Mouse (Mus musculus) embryonic facial prominence, embryonic 10.5 days (tissue): ENCODE measurements around the gene Cenpp. TPM values are rescaled to one million over a fixed set of nuclear protein-coding genes. Genes with fewer than 3 reads are reported as not detected.

Source experiments
- DNase-seq: peaks from one replicate; pipeline ENCODE4 v3.0.0-alpha.2; 2017; ENCODE audit warnings: low spot score
- H3K27ac ChIP-seq: fragments of 300-500 bp; sonication (generic); replicated peaks from 2 replicates; pipeline ENCODE4 v1.5.1; 2016; ENCODE audit warnings: mild to moderate bottlenecking
- H3K27me3 ChIP-seq: fragments of 300-500 bp; sonication (generic); replicated peaks from 2 replicates; pipeline ENCODE4 v1.6.1; 2016; ENCODE audit warnings: low read depth, mild to moderate bottlenecking; ENCODE audit not compliant: poor library complexity, severe bottlenecking
- H3K36me3 ChIP-seq: fragments of 300-500 bp; sonication (generic); replicated peaks from 2 replicates; pipeline ENCODE4 v1.6.1; 2016; ENCODE audit warnings: mild to moderate bottlenecking, moderate library complexity
- H3K4me1 ChIP-seq: fragments of 300-500 bp; sonication (generic); 2 replicates; pipeline ENCODE4 v1.6.1; 2016
- H3K4me3 ChIP-seq: fragments of 300-500 bp; sonication (generic); 2 replicates; pipeline ENCODE4 v1.5.1; 2016; ENCODE audit warnings: mild to moderate bottlenecking, moderate library complexity
- H3K9me3 ChIP-seq: fragments of 300-500 bp; sonication (generic); 2 replicates; pipeline ENCODE4 v1.6.1; 2016; ENCODE audit warnings: mild to moderate bottlenecking
- WGBS: fragments of 180-500 bp; shearing (Covaris S2); methylation state at CpG from one replicate; pipeline ENCODE4 v1.1.7; 2016; 5-methylcytosine and 5-hydroxymethylcytosine counted together
- polyA plus RNA-seq: library from polyadenylated mRNA; unstranded; fragments of >200 nt; fragmentation: Nextera tagmentation; extraction: Ambion mirVana; gene quantifications from 2 replicates; pipeline ENCODE4 v1.2.1, GENCODE M21; 2016

The Cenpp gene
- polyA plus RNA-seq, 1 experiment from 2014 or later, result 35.2 TPM

DNA sequence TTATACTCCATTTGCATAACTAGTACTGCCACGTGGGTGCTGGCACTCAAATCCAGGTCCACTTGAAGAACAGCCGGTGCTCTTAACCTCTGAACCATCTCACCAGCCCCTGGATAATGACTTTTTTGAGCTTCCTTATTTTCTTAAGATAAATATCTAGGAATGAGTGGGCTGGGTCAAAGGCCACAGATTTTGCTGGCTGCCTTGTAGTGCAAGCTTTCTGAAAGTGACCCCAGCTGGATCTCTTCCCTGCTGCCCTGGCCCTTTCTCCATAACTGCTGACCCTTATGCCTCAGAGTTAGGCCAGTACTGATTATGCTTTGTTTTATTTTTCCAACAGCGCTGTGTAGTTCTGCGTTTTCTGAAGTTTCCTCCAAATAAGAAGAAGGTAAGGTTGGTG, 222.1 kb downstream of the Cenpp start:
- Histone ChIP-seq H3K27ac (no peak overlapping the region), H3K9me3 (no peaks in the 10 kb centered on the region), H3K4me3 (no peak overlapping the region), H3K27me3 (no peaks in the 10 kb centered on the region), H3K4me1 (peaks cover 6% of the 10 kb centered on the region; the same call in 1 of the 2 replicates), H3K36me3 (peaks cover 45% of the 10 kb centered on the region)
- 68% methylated on average over 4 of the region's 4 CpGs for WGBS
- no peak for DNase-seq

DNA sequence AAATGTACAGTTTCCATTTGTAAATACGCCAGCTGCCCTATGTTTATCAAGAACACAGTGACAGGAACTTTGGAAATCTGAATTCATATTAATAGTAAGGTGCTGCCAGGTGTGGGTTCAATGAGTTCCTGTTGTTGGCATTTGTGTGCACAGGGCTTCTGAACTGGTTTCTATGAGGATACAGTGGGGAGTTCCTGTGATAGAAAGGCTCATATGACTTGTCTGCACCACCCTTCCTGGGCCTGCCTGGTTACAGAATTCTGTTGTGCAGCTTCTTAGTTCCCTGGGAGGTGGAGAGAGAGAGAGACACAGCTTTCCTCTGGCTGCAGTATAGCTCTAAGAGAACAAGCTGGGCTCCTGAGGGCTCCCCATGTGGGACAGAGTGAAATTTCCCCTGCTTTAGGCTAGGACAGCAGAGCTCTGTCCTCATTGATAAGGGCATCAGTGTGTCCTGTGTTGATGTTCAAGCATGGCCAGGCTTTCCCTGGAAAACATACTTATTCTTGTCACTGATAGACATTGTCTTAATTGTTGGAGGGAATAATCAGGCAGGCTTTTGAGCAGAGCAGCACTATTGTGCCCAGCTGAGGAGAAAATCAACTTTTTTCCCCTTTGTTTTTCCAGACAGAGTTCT, 224.4 kb downstream of the Cenpp start:
- H3K27ac ChIP-seq, result no peak overlapping the region
- H3K27me3 ChIP-seq, result no peaks in the 10 kb centered on the region
- WGBS, result 92% methylated on average over 1 of the region's 1 CpGs
- H3K9me3 ChIP-seq, result no peaks in the 10 kb centered on the region
- no peak overlapping the region for H3K4me3 ChIP-seq
- H3K4me1 ChIP-seq, result peaks cover 8% of the 10 kb centered on the region
- DNase-seq, result no peak
- H3K36me3 ChIP-seq, result peaks cover 22% of the 10 kb centered on the region

DNA sequence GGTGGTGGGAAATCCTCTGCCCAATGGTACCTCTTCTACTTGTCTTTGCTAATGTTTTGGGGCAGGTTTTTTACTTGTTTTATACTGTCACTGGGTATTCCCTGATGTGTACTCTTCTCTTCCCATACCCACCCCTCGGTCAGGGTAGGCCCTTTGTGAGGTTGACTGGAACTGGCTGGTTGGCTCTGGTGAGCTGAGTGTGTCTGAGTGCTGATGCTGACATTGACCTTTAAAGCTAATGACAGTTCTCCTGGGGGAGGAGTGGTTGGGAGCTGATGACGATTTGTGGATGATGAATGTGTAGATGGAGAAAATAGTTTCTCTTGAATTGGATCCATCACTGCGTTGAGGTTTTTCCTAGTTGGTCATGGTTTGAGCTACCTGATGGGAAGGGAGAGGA, 225.8 kb downstream of the Cenpp start:
- no peak overlapping the region for H3K4me3 ChIP-seq
- WGBS, result 92% methylated on average over 3 of the region's 3 CpGs
- no peak for DNase-seq
- H3K27ac ChIP-seq, result no peak overlapping the region
- H3K4me1 ChIP-seq, result peaks cover 23% of the 10 kb centered on the region
- H3K36me3 ChIP-seq, result peaks cover 12% of the 10 kb centered on the region
- no peaks in the 10 kb centered on the region for H3K9me3 ChIP-seq
- no peaks in the 10 kb centered on the region for H3K27me3 ChIP-seq

DNA sequence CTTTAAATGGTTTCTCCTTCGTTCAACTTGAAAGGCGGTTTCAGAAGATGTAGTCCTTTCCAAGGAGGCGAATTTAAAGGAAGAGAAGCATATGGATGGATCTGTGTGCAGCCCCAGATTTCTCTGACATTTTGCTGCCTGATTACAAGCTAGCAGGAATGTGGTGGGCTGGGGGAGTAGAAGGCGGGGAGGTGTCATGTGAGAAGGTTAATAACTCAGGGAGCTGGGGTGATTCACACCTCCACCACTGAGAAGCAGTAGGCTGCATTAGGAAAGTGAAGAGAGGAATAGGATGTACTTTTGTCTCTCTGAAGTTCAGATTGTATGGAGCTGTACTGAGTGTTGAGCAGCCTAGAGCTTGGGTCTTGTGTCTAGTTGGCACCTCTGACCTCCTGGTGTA, 230.6 kb downstream of the Cenpp start:
- Histone ChIP-seq H3K36me3 (peaks cover 5% of the 10 kb centered on the region; the same call in 1 of the 2 replicates), H3K4me1 (peaks cover 27% of the 10 kb centered on the region), H3K9me3 (no peaks in the 10 kb centered on the region), H3K4me3 (peak overlapping the region; percentile 96), H3K27ac (peak overlapping the region; percentile 90), H3K27me3 (no peaks in the 10 kb centered on the region)
- DNase-seq, result no peak
- 39% methylated on average over 4 of the region's 4 CpGs for WGBS

DNA sequence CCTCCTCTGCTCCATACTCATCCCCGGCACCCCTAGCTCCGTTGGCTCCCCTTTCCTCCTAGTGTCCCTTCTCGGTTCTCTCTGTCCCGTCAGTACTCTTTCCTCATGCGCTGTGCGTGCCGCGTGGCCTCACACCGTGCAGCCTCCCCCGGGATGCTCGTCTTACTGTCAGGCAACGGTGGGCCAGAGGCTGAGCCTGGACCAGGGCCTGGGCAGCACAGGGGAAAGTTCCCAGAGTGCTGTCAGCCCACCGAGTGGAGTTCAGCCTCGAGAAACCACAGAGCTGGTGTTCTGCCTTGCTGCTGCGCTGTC, 231.0 kb downstream of the Cenpp start:
- H3K27ac ChIP-seq, result peak overlapping the region; percentile 90
- H3K9me3 ChIP-seq, result no peaks in the 10 kb centered on the region
- H3K36me3 ChIP-seq, result peaks cover 5% of the 10 kb centered on the region; the same call in 1 of the 2 replicates
- peaks cover 27% of the 10 kb centered on the region for H3K4me1 ChIP-seq
- H3K27me3 ChIP-seq, result no peaks in the 10 kb centered on the region
- 2% methylated on average over 15 of the region's 15 CpGs for WGBS
- peak; percentile 44 for DNase-seq
- peak overlapping the region; percentile 96 for H3K4me3 ChIP-seq

DNA sequence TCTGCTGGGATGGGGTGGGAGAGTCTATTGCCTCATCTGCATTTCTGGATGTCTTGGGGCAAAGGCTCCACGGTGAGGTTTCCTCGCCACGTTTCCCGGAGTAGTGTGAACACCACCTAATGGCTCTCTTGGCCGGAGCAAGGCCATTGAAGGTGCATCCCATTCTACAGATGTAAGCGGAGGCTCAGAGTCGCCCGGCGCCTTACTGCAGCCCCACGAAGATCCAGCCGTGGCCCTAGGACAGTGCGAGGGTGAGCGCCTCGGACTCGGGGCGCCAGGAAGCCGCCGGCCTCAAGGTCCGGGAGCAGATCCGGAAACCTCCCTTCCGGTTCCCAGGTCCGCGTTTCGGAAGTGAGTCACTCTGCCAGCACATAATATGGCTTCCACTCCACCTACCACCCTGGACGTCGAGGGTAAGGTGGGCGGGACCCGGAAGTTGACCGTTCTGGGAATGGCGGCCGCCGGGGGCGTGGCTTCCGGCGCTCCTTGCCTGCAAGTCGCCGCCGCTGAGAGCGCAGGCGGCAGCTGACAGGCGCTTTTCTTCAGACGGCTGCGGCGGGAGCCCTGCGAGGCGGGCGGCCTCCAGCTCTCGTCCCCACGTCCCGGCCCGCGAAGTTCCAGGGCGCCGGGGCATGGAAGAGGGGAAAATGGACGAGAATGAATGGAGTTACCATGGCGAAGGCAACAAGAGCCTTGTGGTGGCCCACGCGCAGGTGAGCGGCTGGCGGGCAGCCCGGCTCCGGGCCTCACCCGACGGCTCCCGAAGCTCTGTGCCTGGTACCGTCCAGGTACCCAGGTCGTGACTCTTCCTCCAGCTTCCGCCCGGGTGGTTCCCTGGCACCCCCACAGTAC, 231.6 kb downstream of the Cenpp start, which contains the start of gene Ippk:
Gene Ippk, plus strand, starts transcription at position 496 of the 852 bp plus-strand sequence.
- Histone ChIP-seq H3K27ac (peak within 1 kb of the TSS; percentile 90), H3K9me3 (no peaks in the 10 kb centered on the region), H3K36me3 (peaks cover 5% of the 10 kb centered on the region; the same call in 1 of the 2 replicates), H3K4me3 (peak within 1 kb of the TSS; percentile 96), H3K4me1 (peaks cover 27% of the 10 kb centered on the region), H3K27me3 (no peaks in the 10 kb centered on the region)
- DNase-seq, result peak; percentile 99
- WGBS, result under 1% methylated on average over 69 of the region's 69 CpGs

Other genes starting within 250 kb of the Cenpp start
- 18.3 and 20.4 TPM in 2 replicates for gene Ippk, start 231.5 kb downstream of the Cenpp start, polyA plus RNA-seq
- gene Tes3-ps, start 159.5 kb downstream of the Cenpp start, polyA plus RNA-seq, result 1.4 and 1.9 TPM in 2 replicates
- gene Ecm2, start 148.0 kb downstream of the Cenpp start, polyA plus RNA-seq, result 0.40 and 0.47 TPM in 2 replicates
- 0.12 and 0.35 TPM in 2 replicates for gene Aspn, start 108.3 kb downstream of the Cenpp start, polyA plus RNA-seq
- 1.2 TPM in 2 replicates for gene Omd, start 70.3 kb downstream of the Cenpp start, polyA plus RNA-seq
- 2.0 and 3.6 TPM in 2 replicates for gene Ogn, start 44.7 kb downstream of the Cenpp start, polyA plus RNA-seq
- 21.7 and 24.2 TPM in 2 replicates for gene Nol8, start 293 bp upstream of the Cenpp start, polyA plus RNA-seq
- gene Iars, start 29.3 kb upstream of the Cenpp start, polyA plus RNA-seq, result 99.9 and 114 TPM in 2 replicates
- gene Gm30302, start 146.2 kb upstream of the Cenpp start, polyA plus RNA-seq, result not detected in 2 replicates